Mouse (Mus musculus): ENCODE results near the gene Gm38392. TPM values are rescaled to one million over a fixed set of nuclear protein-coding genes. Genes with fewer than 3 reads are reported as not detected.
"Not testable (repeated sequence)": the region's sequence is repeated elsewhere in the genome, so short reads cannot be mapped to it uniquely, and the experiment has no call there.

Gm38392 gene
- total RNA-seq, 1 experiment from 2014 or later, result not detected

GRCm38 (mm10) chr3:88281141-88281916 is 5.7 kb downstream of the Gm38392 start:
- not testable (repeated sequence) for ATAC-seq (ENCODE audit: extremely low read depth, insufficient number of reproducible peaks, low FRiP score, poor library complexity, severe bottlenecking)

DNA sequence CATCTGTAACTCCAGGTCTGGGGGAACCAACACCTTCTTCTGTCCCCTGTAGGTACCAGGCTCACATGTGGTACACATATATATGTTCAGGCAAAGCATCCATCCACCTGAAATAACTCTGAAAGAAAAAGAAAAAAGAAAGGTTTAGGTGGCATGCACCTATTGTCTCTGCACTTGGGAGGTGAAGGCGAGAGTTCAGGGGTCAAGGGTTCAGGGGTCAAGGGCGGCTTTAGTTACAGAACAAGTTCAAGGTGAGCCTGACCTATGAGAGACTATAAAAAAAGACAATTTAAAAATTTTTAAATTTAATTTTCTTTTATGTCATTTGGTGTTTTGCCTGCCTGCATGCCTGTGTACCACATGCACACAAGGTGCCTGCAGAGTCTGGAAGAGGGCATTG is 7.0 kb downstream of the Gm38392 start:
- no peak for ATAC-seq (ENCODE audit: extremely low read depth, insufficient number of reproducible peaks, low FRiP score, poor library complexity, severe bottlenecking)

GRCm38 (mm10) chr3:88276529-88277143 is 10.4 kb downstream of the Gm38392 start:
- no peak for ATAC-seq (ENCODE audit: extremely low read depth, insufficient number of reproducible peaks, low FRiP score, poor library complexity, severe bottlenecking)

DNA sequence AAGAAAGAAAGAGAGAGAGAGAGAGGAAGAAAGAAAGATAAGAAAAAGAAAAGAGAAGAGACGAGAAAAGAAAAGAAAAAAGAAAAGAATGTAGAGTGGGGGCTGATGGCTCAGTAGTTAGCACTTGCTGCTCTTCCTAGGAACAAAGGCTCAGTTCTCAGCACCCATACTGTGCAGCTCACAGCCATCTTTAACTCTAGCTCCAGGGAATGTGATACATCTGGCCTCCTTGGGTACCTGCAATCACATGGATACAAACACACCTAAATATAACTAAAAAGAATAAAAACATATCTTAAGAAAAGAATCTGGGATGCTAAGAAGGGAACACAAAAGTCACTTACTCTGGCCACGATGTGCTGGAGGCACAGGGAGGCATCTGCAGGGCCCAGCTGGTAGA is 10.9 kb downstream of the Gm38392 start:
- ATAC-seq (ENCODE audit: extremely low read depth, insufficient number of reproducible peaks, low FRiP score, poor library complexity, severe bottlenecking), result no peak

GRCm38 (mm10) chr3:88274002-88274401 is 13.0 kb downstream of the Gm38392 start:
- no peak for ATAC-seq (ENCODE audit: extremely low read depth, insufficient number of reproducible peaks, low FRiP score, poor library complexity, severe bottlenecking)

- no peak for ATAC-seq (ENCODE audit: extremely low read depth, insufficient number of reproducible peaks, low FRiP score, poor library complexity, severe bottlenecking)
These were observed 15.2 kb downstream of the Gm38392 start for GRCm38 (mm10) chr3:88271859-88272258.

DNA sequence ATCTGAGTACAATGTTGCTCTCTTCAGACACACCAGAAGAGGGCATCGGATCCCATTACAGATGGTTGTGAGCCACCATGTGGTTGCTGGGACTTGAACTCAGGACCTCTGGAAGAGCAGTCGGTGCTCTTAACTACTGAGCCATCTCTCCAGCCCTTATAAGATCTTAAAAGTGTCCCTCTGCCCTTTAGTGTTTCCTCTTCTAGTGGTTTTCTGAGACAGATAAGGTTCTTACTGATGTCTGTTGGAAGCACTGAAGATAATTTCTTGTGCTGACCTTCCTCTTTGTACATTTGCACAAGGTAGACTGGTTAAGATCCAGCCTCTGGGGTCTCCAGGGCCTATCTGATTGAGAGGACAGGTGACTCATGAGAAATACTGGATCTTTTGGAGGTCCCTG is 15.7 kb downstream of the Gm38392 start:
- not testable (repeated sequence) for ATAC-seq (ENCODE audit: extremely low read depth, insufficient number of reproducible peaks, low FRiP score, poor library complexity, severe bottlenecking)

- no peak for ATAC-seq (ENCODE audit: extremely low read depth, insufficient number of reproducible peaks, low FRiP score, poor library complexity, severe bottlenecking)
These were observed 18.0 kb downstream of the Gm38392 start for GRCm38 (mm10) chr3:88268991-88269390.

- ATAC-seq (ENCODE audit: extremely low read depth, insufficient number of reproducible peaks, low FRiP score, poor library complexity, severe bottlenecking), result not testable (repeated sequence)
These were observed 19.0 kb downstream of the Gm38392 start for GRCm38 (mm10) chr3:88268014-88268413.

DNA sequence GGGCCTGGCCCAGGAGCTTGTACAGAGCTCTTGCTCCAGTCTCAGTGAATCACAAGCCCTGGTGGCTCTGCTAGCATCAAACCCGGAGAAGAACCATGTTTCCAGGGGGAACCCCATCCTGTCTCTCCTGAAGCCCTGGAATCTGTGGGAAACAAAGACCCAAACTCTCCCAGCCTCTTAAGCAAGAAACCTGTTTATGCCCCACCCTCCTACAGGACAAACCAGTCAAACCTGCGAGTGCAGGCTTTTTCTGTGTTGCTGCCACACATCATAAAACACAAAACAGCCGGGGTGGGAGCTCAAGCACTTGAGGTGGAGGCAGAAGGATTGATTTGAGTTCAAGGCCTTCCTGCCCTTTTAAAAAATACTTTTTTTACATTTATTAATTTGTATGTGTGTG is 24.7 kb downstream of the Gm38392 start:
- no peak for ATAC-seq (ENCODE audit: extremely low read depth, insufficient number of reproducible peaks, low FRiP score, poor library complexity, severe bottlenecking)

DNA sequence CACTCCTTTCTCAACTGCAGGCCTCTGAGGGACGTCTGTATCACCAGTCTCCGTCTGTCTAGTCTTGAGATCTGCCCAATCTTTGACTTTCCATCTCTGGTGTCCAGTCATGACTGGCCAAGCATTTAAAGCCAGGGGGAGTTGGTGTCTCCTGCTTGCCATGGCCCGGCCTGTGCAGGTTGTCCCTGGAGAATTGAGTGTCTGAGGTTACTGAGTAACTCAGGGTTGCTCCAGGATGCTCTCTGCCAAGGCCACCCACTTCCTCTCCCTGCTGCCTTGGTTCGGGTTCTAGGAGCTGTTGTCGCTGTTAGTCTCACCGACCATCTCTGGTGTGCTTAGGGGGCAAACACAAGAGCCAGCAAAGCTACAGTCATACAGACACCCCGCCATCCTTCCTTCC is 30.6 kb downstream of the Gm38392 start:
- ATAC-seq (ENCODE audit: extremely low read depth, insufficient number of reproducible peaks, low FRiP score, poor library complexity, severe bottlenecking), result no peak

GRCm38 (mm10) chr3:88255950-88256349 is 31.1 kb downstream of the Gm38392 start:
- no peak for ATAC-seq (ENCODE audit: extremely low read depth, insufficient number of reproducible peaks, low FRiP score, poor library complexity, severe bottlenecking)

GRCm38 (mm10) chr3:88254268-88254926 is 32.6 kb downstream of the Gm38392 start, which contains the start of gene Rhbg:
TSS of gene Rhbg (minus strand) at chr3:88254709.
- no peak for ATAC-seq (ENCODE audit: extremely low read depth, insufficient number of reproducible peaks, low FRiP score, poor library complexity, severe bottlenecking)

- ATAC-seq (ENCODE audit: extremely low read depth, insufficient number of reproducible peaks, low FRiP score, poor library complexity, severe bottlenecking), result no peak
These were observed 34.3 kb downstream of the Gm38392 start for GRCm38 (mm10) chr3:88252739-88253138.

DNA sequence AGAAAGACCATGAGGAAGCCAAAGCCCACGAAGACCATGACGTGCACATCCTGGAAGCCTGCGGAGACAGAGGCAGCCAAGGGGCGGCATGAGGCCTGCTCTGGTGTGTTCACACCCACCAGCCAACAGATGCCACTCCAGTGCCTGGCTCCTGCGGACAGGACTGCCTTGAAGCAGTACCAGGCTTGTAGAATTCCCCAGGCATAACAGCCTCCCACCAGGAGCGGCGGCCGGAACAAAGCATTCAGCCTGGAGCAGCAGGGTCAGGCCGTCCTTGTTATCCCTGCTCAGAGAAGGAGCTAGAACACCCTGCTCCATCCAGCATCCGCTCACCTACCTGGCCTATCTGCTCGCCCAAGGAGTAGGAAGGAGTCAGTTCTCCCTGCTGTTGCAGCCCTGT is 38.6 kb downstream of the Gm38392 start:
- no peak for ATAC-seq (ENCODE audit: extremely low read depth, insufficient number of reproducible peaks, low FRiP score, poor library complexity, severe bottlenecking)

DNA sequence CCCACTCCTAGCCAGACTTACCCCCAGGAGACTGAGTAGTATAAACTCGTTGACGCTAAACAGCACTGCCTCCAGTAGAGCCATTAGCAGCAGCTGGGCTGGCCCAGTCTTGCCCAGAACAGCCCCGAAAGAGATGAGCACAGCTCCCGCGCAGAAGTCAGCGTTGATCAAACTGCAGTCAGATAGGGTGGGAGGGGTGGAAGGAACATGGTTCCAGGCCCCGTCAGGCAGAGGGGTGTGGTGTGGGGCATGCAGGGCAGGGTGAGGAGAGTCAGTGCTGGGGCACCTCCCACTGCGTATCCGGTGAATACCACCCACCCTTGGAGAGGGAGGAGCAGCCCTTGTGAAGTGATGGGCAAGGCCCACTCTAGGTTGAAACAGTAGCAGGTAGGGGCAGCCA is 39.3 kb downstream of the Gm38392 start:
- no peak for ATAC-seq (ENCODE audit: extremely low read depth, insufficient number of reproducible peaks, low FRiP score, poor library complexity, severe bottlenecking)

DNA sequence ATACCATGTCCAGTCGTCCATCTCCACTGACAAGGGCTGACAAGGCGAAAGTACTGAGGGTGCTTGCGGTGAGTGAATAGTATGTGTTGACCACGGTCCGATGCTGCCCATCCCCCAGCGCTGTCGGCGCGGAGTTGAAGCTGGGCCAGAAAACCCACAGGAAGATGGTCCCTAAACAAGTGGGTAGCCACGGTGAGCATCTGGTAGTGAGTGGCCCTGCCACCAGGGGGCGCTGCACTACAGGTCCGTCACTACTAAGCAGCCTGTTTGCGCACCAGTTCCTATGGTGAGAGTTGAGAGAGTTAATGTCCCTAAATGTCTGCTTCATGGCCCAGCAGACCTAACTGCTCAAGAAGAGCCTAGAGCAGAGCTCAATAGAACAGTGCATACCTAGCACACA is 41.2 kb downstream of the Gm38392 start:
- ATAC-seq (ENCODE audit: extremely low read depth, insufficient number of reproducible peaks, low FRiP score, poor library complexity, severe bottlenecking), result 0 out of 2 replicates have a peak, but pooled peaks have one; percentile 27

DNA sequence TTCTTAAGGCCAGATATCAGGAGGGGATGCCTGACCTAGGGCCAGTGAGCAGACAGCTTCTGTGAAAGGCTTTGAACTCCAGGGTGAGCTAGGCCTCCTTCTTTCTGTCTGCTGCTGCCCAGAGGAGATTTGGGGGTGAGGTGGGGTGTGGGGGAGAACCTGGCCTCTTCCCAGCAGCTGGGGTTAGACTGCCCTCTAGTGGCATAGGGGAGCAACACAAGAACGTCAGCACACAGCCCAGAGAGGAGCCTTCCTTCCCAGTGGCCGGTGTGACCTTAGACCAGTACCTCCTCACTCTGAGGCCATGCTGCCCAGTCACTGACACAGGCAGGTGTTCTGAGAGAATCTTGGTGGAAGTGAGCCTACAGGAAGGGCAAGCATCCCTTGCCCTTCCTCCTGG is 42.9 kb downstream of the Gm38392 start:
- peak; percentile 20; the same call in 1 of the 2 replicates for ATAC-seq (ENCODE audit: extremely low read depth, insufficient number of reproducible peaks, low FRiP score, poor library complexity, severe bottlenecking)

DNA sequence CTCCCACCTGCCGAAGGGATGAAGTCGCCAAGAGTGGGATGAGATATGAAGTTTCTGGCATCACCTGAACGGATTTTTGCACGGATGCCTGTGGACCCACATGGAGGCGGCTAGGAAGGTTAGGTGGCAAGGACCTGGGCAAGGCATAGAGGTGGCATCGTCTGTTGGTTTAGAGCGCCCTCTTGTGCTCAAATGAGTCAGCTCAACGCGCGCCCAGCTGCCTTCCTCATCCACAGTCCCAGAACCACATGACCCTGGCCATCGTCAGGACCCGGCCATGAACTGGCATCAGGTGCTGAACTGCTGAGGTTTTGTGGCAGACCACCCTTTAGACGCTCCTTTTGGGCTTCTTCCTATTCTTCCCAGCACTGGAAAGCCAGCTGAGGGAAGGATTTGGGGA is 44.5 kb downstream of the Gm38392 start:
- peak; percentile 45; the same call in 1 of the 2 replicates for ATAC-seq (ENCODE audit: extremely low read depth, insufficient number of reproducible peaks, low FRiP score, poor library complexity, severe bottlenecking)
